Mouse (Mus musculus): Measurements from ENCODE around the gene Gm10234.

Gm10234 gene

DNA sequence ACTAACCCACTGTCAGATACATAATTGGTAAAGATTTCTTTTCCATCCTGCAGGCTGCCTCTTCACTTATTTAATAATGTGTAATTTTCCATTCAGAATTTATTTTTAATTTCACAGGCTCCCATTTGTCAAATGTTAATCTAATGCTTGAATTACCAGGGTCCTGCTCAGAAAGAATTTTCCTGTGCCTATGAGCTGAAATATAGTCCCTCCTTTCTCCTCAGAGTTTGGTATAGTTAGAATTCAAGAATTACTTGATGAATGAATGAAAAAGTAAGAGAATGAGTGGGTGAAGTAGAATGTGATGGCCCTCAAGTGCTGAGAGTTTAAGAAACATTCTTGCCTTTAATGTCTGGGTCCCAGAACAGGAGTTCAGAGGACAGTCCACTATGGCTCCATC lies at the start of gene Gm10234:
Gm10234 (plus strand) TSS at position 301 of the 400 bp plus-strand sequence.
- no peak for DNase-seq (ENCODE audit: low spot score in 2 of 2)

DNA sequence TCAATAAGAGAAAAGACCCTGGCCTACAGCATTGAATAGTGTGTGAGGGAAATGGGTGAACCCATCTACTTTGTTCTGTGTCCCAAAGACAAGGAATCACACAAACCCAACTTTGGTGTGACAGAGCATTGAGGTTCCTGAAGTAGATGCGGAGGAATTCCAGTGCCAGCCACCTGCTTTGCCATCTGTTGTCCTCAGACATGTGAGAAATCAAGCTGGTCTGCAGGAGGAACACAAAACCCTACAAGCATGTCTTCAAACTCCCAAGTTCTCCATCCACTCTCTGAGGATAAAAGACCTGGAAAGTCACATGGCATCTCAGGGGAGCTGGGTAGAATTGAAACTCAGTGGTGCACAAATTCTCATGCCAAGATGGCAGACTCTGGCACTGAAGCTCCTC lies 44.3 kb upstream of the Gm10234 start:
- no peak for DNase-seq (ENCODE audit: low spot score in 2 of 2)

DNA sequence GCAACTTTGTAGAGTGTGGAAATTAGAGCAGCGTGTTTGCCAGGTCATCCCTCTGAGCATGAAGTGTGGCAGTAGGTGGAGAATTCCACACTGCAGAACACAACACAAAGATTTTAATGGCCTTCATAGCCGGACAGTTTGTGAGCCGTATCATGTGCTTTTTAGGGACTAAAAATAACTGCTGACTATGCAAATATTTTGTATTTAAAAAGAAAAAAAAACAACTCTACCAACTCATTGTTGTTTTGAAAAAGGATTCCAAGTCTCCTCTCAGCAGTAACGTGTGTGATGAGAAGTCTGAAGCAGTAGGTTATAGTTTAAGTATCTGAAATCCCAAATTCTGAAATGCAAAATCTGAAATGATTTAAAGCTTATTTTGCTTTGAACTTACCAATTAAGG lies 25.9 kb upstream of the Gm10234 start:
- DNase-seq (ENCODE audit: low spot score in 2 of 2): no peak

DNA sequence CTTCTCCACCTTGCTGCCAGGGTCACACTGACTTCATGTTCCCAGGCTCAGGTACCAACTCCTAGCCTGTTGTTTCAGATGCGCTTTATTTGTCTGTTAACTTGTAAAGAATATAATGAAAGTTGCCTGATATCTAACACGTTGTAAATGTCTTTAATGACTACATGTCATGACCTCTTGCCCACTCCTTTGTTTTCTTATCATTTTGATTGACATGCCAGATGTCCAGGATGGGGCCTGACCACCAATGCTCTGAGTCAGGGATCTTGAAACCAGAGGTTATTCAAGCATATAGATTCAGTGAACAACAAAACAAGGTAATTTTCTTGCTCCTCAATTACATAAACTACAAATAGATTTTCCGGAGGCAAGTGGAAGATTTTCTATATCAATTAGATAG lies 23.5 kb upstream of the Gm10234 start:
- no peak for DNase-seq (ENCODE audit: low spot score in 2 of 2)

DNA sequence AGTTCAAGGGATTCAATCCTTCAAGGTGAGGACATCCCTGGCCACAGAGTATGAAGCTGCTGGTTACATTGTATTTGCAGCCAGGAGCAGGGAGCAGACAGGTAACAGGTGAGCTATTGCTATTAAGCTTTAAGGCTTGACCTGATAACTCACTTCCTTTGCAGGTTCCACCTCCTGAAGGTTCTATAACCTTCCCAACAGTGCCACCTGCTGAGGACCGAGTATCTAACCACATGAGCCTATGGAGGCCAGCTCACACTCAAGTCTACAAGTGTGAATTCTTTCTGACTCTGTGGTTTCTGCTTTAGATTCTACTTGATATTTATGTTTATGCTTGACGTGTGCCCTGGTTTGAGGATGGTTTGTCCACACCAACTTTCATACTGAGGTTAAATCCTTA lies 21.3 kb upstream of the Gm10234 start:
- no peak for DNase-seq (ENCODE audit: low spot score in 2 of 2)

DNA sequence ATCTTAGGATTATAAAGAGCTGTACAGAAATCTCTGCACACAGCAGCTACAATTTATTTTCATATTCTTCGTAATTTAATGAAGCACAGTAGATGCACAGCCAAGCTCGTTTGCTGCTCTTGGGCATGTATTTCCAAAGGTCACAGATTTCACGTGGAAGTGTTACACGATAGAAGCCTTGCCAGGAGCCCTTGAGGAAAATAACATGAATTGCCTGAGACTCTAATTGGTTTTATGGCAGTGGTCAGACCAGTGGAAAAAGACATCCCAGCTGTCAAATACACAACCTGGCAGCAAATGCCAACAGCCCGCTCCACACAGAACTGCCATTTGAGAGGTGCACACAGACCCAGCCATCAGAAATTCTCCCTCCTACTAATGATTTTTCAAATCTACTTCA lies 9.3 kb downstream of the Gm10234 start:
- DNase-seq (ENCODE audit: low spot score in 2 of 2): no peak

DNA sequence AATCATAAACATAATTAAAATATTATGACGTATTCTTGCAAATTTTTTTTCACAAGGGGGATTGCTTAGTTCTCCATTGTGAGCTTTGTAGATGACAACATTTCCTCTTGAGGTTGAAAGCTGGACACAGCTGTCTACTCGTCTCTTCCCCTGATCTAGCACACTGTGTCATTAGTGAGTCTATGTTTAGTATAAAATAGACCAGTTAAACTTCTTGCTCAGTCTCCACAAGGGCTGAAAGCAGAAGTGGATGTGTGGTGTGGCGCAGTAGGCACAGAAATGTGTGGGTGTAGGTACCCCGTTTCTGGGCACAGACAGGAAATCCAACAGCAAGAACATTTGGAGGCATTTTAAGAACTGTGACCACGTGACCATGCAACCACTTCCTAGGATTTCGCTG lies 12.9 kb downstream of the Gm10234 start:
- peak in 1 of 2 experiments; percentile 15 for DNase-seq (ENCODE audit: low spot score in 2 of 2)

DNA sequence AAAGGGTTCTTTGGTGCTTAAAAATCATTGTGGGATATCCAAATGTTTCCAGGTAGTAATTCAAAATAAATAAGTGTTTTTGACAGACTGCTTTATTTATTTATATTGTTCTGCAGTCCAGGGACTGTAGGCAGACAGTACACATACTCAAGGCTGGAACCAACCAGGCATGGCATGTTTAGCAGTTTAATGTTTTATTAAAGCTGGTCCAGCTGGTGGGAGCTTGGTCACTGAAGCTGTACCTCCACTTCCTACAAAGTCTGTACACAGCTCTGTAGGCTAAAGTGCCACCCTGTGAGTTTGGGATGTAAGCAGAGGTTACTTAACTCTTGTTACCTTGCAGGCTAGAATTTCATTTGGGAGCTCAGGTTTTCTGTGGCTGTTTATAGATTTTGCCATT lies 27.5 kb downstream of the Gm10234 start:
- no peak for DNase-seq (ENCODE audit: low spot score in 2 of 2)

DNA sequence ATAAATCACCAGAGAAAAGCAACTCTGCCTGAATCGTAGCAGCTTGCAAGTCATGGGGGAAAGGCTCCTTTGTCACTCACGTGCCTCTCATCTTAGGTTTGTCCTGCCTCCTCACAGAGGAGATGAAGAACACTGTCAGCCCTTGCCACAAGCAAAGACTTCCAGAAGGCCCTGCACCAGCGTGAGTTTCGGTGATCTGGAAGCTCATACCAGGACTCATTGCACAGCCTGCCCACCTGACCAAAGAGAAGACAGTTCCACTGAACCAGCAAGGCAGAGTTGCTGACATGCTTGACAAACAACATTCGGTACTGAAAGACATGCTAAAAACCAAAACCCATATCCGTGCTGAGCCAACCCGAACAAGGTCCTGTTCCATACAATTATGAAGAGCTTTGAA lies 31.1 kb downstream of the Gm10234 start:
- DNase-seq (ENCODE audit: low spot score in 2 of 2): no peak

DNA sequence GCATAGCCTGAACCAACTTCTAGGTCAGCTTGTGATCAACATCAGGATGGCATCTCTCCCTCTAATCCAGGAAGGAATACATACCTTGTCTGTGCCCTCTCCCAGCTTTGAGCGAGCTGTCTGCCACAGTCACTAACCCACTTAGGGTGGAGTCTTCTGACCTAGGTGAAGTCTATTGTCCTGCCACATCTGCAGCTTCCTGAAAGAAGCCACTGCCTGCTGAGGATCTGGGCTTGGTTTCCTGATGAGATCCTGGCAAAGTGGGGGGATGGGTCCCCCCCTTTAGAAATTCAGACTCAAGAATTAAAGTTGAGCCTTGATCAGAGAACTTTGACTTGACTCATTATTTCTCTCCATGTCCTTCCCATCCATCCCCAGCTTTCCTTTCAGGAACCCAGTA lies 32.0 kb downstream of the Gm10234 start:
- no peak for DNase-seq (ENCODE audit: low spot score in 2 of 2)

DNA sequence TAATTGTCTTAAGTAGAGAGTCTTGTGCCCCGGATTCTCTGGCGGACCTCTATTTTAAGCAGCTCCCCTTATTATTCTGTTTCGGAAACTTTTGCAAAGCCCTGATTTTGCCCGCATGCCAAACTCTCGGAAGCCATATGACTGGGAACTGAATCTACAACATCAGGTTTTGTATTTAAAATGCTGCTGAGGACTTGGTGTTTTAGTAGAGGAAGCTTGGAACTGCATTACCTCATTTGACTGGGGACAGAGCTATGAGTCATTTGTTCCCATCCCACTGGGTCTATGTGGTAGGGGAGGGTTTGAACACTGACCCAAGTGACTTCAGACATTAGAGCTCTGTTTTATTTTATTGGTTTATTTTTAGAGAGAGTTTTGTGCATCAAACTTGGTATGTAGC lies 38.2 kb downstream of the Gm10234 start:
- no peak for DNase-seq (ENCODE audit: low spot score in 2 of 2)

DNA sequence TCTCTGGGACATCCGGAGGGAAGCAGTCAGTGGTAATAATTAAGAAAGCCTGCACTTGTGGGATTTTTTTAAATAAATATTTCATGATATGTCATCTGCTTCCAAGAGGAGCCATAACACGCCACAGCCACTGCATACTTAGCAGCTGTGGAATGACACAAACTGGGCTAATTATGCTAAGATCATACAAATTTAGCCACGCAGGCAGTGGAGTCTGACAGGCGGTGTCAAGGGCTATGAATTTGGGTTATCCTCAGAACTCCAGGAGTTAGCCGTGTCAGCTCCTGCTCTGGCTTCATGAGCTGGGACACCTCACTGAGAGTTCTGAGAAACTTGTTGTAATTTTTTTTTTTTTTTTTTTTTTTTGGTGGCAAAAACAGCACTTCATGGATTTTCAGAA lies 40.8 kb downstream of the Gm10234 start:
- no peak for DNase-seq (ENCODE audit: low spot score in 2 of 2)

DNA sequence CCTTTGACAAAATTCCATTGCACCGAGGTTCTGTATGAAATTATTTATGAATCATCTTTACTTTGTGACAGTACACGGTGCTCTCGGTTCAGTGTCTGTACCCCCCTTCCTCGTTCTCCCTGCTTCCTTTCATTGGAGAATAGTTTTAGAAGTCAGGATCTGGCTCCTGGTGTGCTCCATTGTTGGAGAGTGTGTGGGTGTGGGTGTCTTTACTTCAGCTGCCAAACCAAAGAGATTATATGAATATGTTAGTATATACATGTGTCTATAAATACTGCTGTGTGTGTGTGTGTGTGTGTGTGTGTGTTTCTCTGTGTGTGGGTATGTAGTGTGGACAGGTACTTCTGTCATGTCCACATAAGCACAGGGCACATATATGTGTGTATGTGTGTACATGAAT lies 49.9 kb downstream of the Gm10234 start:
- no peak for DNase-seq (ENCODE audit: low spot score in 2 of 2)
